Mouse (Mus musculus): ENCODE data around the gene Elovl5.

The Elovl5 gene
- long read RNA-seq, experiment 1, transcript Elovl5-201 (8 exons, 2,782 nt) = major isoform, 138 of 254 reads
- long read RNA-seq, experiment 1, partial matches to known transcripts = 109 of 254 reads
- long read RNA-seq, experiment 1, other reads (novel, unspliced or antisense) = 6 of 254 reads
- long read RNA-seq, experiment 2, transcript Elovl5-201 (8 exons, 2,782 nt) = major isoform, 110 of 197 reads
- long read RNA-seq, experiment 2, partial matches to known transcripts = 78 of 197 reads
- long read RNA-seq, experiment 2, other reads (novel, unspliced or antisense) = 9 of 197 reads

DNA sequence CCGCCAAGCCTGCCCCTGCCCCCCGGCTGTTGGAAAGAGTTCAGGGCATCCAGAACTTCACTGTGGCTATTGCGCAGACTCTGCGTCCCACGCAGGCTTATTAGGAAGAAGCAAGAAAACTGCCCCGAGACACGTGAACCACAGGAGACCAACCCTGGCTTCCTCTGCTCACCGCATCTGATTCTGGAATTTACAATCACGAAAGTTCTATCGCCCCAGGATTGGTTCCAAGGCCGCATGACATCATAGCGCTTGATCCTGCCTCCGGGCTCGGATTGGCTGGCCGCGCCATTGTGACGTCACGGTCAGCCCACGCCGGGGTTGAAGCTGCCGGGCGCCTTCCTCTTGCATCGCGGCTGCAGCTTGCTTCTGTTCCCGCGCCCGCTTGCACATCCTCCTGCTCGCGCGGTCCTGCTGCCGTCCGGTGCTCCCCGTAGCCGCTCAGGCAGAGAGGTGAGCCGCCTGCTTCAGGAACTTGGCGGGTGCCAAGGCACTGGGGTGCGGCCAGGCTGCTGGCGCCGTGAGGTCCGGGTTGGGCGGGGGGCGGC lies at the start of gene Elovl5:
TSS of gene Elovl5 (plus strand) at position 291 of the 548 bp plus-strand sequence.
- intact Hi-C loops (cut with DNase I) = loop anchor here (5.0 kb wide), 1 partner anchor 90 kb away; no protein-coding TSS in a partner anchor

DNA sequence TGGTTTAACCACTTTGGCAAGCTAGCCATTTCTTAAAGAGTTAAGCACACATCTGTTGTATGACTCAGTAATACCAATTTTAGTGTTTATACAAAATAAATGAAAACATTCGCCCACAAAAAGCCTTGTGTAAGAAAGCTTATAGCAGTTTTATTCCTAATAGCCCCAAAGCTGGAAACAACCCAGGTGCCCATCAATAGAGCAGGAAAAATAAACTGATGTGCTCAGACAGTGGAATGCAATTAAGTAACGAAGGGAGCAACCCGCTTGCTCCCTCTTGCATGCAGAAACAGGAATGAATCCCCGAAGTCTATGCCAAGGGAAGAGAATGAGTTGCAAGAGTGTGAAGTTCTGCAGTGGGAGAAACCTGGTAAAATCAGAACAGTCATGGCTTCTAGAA lies 25.7 kb upstream of the Elovl5 start:
- intact Hi-C loops (cut with DNase I) = no loop called here

DNA sequence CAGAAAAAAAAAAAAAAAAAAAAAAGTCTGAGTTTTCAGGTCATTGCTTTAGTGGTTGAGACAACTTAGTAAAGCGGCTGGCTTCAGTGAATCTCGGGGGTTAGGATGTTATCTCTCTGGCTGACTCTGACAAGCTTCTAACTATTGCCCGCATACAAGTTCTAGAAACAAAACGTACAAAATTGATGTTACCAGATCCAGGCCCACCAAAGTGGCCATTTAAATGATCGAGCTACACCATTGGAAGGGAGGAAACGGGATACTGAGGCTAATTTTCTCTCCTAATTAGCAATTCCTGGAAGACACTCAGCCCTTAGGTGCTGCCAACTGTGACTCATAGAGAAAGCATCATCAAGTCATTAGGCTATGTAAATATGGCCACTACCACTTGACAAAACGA lies 18.6 kb upstream of the Elovl5 start:
- intact Hi-C loops (cut with DNase I) = no loop called here

DNA sequence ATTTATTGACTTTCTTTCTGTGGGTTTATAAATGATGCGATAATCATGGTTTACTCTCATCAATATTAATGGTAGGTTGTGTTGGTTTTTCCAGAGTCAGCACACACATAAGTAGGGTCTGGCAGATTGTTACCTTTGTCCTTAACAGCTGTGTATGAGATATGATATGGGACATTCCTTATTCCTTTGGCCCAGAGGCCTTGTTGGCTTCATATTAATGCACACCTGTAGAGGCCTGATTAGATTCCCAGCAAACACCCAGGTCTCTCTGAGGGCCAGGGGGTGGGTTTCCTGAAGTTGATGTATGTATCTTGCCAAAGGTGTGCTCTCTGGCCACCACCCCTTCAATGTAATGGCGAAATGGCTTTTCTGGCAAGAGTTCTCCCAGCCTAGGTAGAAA lies 13.0 kb upstream of the Elovl5 start:
- intact Hi-C loops (cut with DNase I) = no loop called here

DNA sequence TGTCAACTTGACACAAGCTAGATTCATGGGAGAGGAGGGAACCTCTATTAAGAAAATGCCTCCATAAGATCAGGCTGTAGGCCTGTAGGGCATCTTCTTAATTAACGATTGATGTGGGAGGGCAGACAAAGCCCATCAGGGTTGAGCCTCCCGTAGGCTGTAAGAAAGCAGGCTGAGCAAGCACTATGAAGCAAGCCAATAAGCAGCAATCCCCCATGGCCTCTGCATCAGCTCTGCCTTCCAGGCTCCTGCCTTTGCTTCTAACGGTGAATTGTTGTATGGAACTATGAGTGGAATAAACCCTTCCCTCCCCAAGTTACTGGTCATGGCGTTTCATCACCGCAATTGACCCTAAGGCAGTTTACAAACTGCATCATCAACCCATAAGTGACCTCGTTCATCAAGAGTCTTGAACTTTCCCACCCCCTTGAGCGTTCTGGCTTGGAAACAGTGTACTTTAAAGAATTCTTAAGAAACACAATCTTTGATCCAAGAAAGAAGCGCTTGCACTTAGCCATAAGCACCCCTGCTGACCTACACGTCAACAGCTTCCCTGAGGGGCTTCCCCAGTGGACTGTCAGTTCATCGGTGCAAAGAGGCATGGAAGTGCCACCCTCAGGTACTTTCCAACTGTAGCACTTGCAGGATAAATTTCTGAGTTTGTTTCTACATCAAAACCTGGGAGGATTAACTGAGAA lies 7.4 kb upstream of the Elovl5 start:
- intact Hi-C loops (cut with DNase I) = loop anchor here (5.0 kb wide), 1 partner anchor 72 kb away; no protein-coding TSS in a partner anchor

DNA sequence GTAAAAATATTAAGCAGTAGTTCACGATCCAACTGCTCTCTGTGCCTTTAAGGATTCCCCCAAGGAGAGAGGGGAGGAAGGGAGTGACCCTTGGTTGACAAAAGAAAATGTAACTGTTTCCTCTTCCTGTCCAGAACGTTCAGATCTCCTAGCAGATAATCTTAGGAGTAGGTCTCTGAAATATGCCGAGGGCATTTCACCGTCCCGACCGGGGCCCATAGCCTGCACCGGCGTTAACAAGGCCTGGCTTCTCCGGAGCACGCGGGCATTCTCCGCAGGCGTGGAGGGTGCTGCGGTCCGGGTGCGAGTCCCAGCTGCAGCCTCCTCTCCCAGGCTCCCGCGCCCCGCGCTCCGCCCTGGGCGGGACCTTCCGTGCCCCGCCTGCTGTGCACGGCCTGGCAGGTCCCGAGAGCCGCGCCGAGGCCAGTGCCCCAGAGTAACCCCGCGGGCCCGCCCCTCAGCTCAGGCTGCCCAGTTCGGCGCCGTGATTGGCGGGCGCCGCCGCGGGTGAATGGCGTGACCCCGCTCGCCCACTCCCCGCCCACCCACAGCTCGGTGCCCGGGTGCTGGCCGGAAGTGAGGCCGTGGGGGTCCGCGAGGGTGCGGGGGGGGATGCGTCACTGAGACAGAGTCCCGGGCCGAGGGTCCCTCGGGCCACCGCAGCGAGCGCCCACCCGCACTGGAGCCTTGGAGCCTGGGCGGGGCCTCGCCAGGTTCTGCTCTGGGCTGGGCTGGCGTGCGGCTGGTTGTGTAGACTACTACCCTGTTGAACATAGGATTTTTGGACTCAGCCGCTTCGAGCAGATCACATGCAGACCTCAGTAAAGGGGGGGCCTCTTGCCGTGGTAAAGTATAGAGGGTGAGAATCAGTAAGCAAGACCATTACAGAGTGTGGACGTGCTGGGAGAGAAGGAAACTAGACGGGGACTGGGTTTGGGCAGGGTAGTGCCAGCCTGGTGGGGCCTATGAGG lies 6.6 kb upstream of the Elovl5 start:
- intact Hi-C loops (cut with DNase I) = no loop called here

DNA sequence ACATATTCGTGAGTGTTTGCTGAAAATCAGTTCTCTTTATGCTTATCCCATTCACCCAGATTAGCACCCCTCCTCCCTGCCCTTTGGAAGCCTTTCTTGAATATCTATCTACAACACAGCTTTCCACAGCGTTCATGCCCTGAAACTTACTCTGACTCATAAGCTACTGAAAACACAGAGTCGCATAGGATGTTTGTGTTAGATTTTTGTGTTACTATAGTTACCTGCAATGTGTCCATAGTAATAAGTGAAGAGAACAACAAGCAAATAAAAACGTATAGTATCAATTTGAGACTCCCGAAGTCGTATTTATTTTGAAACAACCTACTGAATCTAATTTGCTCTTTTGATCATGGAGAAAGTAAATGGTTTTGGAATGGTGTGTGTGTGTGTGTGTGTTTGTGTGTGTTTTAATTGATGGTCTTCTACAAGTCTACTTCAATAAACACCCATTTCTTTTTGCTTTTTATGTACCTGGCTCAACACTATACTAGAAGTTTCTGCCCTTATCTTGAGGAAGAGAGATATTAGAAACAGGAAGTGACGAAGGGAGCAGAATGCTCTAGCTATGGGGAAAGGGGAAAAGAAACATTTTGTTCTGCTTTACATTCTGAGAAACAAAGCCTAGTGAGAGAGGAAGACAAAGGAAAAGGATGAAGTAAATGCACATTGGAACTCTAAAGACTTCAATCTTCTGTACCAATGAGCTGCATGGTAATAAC lies 5.5 kb upstream of the Elovl5 start:
- intact Hi-C loops (cut with DNase I) = no loop called here

DNA sequence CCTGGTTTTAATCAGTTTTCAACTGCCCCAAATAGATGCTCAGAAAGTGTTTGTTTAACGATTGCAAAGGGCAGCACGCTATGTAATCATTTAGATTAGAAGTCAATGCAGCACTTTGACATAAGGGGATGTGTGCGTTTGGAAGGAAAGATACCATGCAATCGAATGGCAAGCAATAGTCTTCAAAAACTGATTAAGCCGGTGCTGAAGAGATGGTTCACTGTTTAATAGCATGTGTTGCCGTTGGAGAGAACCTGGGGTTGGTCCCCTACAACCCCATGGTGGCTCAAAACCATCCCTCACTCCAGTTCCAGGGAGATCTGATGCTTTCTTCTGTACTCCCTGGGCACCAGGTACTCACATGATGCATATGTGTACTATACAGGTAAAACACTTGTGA lies 4.9 kb upstream of the Elovl5 start:
- intact Hi-C loops (cut with DNase I) = no loop called here

DNA sequence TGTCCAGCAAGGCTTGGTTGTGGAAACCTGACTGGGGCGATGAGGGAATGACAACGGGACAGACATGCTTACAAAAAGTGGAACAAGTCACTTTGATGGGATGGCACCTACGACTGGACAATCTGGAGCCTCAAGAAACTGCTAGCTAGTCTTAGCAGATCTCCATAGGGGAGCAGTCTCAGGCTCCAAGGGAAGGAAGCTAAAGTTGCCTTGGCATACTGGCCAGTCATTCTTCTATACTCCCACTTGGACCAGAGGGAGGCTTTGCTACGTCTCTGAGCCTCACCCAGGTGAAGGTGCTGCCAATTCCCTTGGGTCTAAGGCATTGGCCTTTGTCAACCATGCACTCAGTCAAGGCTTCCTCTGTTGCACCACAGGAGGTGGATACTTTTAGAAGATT lies 2.5 kb upstream of the Elovl5 start:
- intact Hi-C loops (cut with DNase I) = loop anchor here (5.0 kb wide), 1 partner anchor 93 kb away; no protein-coding TSS in a partner anchor

DNA sequence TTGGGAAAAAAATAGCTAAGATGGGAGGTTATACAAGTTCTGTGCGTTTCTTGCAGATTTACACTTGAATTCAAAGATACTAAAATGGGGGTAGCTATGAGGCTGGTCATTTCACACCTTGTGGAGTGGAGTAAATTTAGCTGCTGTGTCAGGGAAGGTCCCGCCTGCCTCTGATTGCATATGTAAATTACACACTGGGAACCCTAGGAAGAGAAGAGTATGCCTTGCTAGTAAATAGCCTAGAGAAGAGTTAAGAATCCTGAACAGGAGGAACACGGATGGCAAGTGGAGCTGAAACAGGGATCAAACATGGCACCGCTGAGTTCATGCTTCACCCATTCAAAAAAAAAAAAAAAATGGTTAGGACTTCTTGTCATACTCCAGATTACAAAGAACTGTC lies 1.4 kb upstream of the Elovl5 start:
- intact Hi-C loops (cut with DNase I) = loop anchor here (5.0 kb wide), 1 partner anchor 92 kb away; no protein-coding TSS in a partner anchor

DNA sequence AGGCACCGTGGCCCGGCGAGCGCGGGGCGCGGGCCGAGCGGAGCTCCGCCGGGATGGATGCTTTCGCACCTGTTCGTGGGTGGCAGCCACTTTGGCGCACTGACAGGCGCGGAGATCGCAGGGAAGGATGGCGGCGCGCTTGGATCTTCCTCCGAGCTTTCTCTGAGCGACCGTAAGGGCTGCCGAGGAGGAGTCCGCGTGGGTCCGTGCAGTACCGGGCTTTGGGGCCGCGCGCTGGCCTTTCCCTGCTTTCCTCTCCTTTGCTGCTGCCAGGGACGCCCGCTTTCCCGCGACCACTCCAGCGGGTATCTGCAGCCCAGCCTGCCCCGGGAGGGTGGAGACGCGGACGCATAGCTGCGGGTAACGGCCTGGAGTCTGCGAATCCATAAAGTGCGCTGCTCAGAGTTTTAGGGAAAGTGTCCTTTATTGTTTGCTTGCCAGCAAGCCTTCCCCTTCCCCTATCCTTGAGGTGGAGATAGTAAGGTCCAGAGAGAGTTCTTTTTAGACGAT lies 513 bp downstream of the Elovl5 start:
- intact Hi-C loops (cut with DNase I) = loop anchor here (5.0 kb wide), 1 partner anchor 90 kb away; no protein-coding TSS in a partner anchor

DNA sequence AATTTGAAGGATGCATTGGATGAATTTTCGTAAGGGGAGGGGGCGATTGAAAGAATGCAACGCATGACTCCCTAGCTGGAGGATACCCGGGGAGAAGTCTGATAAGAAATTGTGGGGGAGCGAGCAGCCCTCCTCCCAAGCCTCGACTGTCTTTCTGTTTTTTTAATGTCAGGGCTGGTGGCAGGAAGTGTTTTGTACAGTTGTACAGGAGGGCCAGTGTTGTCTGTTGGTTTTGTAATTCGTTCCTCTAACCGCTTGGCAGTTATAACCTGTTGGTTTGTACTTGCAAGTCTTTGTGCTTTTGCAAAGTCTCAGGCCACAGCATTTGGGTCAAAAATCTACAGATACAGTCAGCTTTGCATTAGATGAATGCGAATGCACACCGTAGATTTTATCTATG lies 1.0 kb downstream of the Elovl5 start:
- intact Hi-C loops (cut with DNase I) = loop anchor here (5.0 kb wide), 1 partner anchor 89 kb away; no protein-coding TSS in a partner anchor

DNA sequence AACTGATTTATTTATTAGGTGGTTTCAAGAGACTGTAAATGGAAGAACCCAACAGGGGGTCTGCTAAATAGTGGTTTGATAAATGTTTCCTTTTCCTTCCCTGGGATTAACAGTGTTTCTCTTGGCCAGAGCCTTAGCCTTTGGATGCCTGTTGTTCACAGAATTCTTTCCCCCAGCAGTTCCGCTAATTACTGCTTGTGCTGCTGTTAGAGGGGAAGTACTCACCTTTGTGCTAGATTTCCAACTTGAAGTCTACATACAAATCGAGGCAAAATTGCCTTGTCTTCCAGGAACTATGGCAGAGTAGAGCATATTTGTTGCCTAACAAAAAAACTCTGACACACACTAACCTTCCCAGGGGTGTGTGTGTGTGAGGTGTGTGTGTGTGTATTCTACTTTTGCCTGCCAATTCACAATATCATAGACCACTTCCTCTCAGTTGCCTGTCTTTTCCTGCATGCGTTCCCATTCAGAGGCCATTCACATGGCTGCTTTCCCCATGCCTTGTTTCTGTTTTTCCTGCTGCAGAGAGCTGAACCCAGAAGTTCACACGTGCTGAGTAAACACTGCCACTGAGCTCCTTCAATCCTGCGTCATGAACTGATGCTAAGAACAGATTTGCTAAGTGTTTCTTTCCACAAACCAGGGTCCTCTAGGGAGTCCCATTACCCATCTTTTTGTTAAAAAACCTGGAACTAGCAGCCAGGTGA lies 2.0 kb downstream of the Elovl5 start:
- intact Hi-C loops (cut with DNase I) = loop anchor here (5.0 kb wide), 1 partner anchor 88 kb away; no protein-coding TSS in a partner anchor

DNA sequence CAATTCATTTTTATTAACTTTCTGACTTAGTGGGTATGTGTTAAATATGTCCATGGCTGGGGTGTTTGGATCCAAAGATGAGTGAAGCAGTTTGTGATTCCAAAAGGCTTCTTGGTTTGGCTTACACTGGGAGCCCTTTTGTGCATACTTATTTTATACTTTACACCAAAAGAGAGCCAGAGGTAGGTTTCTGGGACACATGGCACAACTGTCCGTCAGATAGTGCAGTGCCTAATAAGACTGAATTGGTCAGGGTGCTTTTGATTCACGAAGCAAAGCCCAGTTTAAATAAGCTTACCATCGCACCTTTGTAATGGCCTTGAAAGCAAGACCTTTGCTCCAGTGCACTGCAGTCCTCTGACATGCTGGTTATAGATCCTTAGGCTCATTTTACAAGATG lies 3.3 kb downstream of the Elovl5 start:
- intact Hi-C loops (cut with DNase I) = loop anchor here (5.0 kb wide), 1 partner anchor 37 kb away; no protein-coding TSS in a partner anchor

DNA sequence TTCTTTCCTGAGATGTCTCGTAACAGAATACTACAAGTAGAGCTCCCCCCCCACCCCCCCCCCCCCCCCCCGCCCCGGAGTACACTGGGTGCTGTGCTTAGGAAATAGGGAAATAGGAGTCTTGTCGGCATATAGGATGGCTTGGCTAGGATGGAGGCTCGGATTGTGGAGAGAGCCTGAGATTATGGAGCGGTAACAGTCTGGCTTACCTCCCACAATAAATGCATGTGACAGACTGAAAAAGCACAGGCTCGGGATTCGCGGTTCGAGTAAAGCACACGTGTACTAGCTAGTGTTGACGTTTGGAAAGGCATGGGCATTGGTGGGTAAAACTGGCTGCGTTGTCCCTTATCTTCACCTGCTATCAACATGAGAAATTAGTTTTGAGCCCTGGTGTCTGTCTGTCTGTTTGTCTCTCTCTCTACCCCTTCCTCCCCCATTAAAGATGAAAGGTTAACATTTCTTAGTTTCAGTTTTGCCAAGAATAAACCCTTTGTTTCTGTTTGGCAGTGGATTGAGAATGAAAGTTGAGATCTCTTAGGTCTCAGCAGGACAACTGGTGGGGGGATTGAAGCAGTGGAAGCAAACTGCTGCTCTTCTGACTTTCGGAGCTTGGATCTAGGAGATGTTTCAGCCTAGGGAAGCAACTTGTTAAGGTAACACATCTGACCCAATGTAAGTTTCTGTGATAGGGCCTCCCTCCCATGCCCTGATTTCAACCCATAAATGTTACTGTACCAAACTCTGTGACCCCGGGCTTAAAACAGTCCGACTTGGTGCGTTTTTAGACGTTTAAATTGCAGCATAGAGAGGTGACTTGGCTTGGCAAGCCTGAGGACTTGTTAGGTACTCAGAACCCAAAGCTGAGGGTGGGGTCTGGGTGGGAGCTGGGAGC lies 4.4 kb downstream of the Elovl5 start:
- intact Hi-C loops (cut with DNase I) = loop anchor here (5.0 kb wide), 1 partner anchor 36 kb away; no protein-coding TSS in a partner anchor

DNA sequence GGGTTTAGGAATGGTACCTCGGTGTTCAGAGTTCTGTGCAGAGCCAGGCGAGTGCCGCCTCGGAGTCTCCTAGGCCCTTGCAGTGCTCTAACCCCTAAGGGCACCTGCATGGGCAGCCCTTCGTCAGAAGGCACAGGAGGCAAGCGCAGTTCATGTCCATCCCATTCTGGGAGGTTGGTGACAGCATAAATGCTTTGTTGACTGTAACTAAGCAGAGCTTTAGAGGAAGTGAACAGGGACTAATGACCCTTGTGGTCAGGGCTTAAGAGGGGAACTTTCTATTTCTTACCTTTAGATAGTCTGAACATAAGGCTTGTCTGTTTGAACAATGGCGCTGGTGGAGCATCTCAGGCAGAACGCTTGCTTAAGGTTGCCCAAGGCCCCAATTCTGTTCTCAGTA lies 6.6 kb downstream of the Elovl5 start:
- intact Hi-C loops (cut with DNase I) = loop anchor here (5.0 kb wide), 1 partner anchor 34 kb away; no protein-coding TSS in a partner anchor

DNA sequence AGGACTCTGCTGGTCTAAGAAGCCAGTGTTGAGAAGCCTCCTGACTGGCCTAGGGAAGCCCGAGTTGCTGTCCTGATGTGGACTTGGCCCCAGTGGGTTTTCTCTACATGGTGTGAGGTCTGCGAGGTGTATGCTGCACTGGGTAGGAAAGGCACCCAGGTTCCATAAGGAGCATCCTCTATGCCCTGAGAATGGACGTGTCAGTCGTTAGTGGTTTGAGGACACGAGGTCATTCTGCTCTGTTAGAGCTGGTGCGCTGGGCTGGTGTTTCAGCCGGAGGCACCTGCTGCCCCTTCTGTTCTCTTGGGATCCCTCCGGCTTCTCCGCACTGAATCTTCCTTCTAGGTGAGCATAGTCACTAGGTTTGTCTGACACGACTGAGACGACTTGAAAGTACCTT lies 7.0 kb downstream of the Elovl5 start:
- intact Hi-C loops (cut with DNase I) = loop anchor here (5.0 kb wide), 1 partner anchor 33 kb away; no protein-coding TSS in a partner anchor

DNA sequence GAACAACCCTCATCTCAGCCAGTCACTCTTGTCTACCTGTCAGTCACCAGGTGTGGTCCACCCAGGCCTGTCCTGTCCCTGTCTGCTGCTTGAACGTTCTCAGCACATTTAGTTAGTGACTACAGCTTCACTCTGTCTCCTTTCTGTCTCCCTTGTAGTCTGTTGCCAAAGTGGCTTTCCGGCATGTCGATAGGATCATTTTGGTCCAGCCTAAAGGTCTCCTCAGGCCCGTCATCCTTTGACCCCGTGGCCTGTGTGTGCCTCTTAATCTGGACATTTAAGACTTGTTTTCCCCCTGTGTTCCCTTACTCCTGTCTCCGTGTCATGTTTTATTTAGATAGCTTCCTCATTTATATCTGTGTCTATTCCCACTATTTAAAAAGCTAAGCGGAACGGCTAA lies 9.0 kb downstream of the Elovl5 start:
- intact Hi-C loops (cut with DNase I) = no loop called here
